Mouse (Mus musculus): Measurements from ENCODE around the gene Coro2a.

DNA sequence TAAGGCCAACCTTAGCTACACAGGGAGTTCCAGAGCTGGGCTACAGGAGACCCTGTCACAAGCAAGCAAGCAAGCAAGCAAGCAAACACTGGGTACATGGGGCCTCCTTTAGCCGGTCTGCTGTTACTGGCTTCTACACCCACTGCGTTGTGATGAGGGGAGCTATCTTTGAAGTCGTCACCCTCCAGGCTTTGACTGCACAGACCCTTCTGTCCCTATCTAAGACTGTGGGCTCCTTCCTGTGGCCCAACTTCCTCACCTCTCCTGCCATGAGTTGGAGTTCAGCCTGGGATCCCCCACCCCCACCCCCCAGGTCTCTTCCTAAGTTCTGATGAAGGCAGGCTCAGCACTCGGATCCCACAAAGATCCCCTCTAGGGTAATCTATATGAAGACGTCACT lies 40.0 kb downstream of the Coro2a start:
- TF ChIP-seq CTCF (IDR thresholded peaks at IDR 0.05; ENCODE audit: extremely low read depth, insufficient read length, insufficient replicate concordance, low read depth, low read length), result no peak
- TF ChIP-seq POLR2A (IDR thresholded peaks at IDR 0.05; ENCODE audit: low read depth, low read length), result no peak

Measured in small intestine, adult 2 months (tissue).